Mouse (Mus musculus) liver, adult 2 months (tissue): ENCODE data around the gene Ctnnal1.
"Not testable (repeated sequence)": the region's sequence is repeated elsewhere in the genome, so short reads cannot be mapped to it uniquely, and the experiment has no call there.

Source experiments
- CTCF ChIP-seq: fragments of 200-500 bp; IDR thresholded peaks from 2 replicates; pipeline ENCODE4 v1.5.1; 2011; ENCODE audit warnings: low read depth, low read length, control low read depth
- POLR2A ChIP-seq: fragments of 200-500 bp; IDR thresholded peaks from 2 replicates; pipeline ENCODE4 v1.6.1; 2011; ENCODE audit warnings: low read length, control low read depth; ENCODE audit not compliant: insufficient read depth; ENCODE audit errors: extremely low read depth

- not testable (repeated sequence) for TF ChIP-seq CTCF, POLR2A
These were observed 5.6 kb upstream of the Ctnnal1 start for GRCm38 (mm10) chr4:56870541-56870940.
